Mouse (Mus musculus): ENCODE measurements around the gene Syngr4. TPM values are rescaled to one million over a fixed set of nuclear protein-coding genes. Genes with fewer than 3 reads are reported as not detected.
A peak's percentile ranks its signal among the peaks of the same experiment; 100 is the strongest.
"Not testable (repeated sequence)": the region's sequence is repeated elsewhere in the genome, so short reads cannot be mapped to it uniquely, and the experiment has no call there.

Gene Syngr4
- polyA plus RNA-seq, 1 experiment, result 2.7 TPM

DNA sequence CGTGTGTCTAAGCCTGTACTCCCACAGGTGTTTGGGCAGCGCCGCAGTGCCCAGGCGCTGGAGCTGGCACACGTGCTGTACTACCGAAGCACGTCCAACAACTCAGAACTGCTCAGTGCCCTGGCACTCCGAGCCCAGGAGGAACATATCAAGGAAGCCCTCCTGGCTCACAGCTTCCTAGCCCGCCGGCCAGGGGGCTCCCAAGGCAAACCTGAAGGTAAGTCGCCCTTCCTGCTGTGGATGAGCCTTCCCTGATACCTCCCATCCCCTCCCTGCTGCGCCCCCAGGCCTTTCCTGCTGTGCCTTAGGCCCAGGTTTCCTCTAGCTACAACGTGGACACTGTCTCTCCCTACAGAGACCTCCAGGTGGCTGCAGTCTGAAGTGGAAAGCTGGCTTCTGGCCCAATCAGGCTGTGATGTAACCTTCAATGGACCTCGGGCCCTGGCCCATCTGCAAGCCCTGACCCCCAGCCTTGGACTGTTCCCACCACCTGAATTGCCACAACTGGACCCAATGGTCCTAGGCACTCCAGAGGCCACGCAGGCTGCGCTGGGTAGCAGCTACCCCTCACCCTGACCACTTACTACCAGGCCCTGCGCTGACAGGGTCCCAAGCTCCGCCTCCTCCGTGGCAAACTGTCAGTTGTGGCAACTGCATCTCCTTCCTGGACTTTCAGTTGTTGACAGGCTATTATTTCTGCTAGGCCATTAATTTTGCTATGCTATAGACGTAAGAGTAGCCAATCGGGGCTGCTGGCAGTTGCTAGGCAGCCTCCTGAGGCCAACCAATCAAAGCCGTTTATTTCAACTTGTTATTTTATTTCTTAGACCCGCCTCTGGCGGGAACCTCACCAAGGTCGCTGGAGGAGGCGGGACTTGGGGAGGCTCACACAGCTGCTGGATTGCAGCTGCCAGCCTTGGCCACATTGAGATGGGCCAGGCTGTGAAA lies 19.8 kb upstream of the Syngr4 start:
- Histone ChIP-seq H3K4me3 (replicated peaks) (peak overlapping the region; percentile 86), H3K9me3 (no peaks in the 10 kb centered on the region), H3K27me3 (replicated peaks) (no peaks in the 10 kb centered on the region), H3K4me1 (peaks cover 55% of the 10 kb centered on the region), H3K36me3 (replicated peaks; ENCODE audit: low read length) (peaks cover 74% of the 10 kb centered on the region)
- TF ChIP-seq FLI1 (IDR thresholded peaks at IDR 0.05; ENCODE audit: low read length) (no peak), GATA1 (IDR thresholded peaks at IDR 0.05; ENCODE audit: borderline replicate concordance, low read length) (no peak)

DNA sequence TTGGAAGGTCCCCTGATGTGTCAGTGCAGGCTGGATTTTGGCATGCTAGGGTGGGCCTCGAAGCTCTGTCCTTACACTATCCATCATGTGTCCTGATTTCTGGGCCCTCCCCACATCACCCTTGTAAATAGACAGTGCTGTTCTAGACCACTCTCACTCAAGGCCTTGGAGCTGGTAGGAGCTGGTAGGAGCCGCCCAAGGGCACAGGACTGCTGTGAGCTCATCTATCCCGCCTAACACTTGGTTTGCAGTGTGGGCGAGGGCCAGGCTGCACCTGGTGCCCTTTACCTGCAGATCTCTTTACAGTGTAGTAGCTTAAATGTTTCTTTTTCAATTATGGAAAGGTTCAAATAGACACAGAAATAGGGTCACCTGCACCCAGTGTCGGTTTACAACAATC lies 18.5 kb upstream of the Syngr4 start:
- Histone ChIP-seq H3K27me3 (replicated peaks) (no peaks in the 10 kb centered on the region), H3K36me3 (replicated peaks; ENCODE audit: low read length) (peaks cover 86% of the 10 kb centered on the region), H3K4me3 (replicated peaks) (no peak overlapping the region), H3K9me3 (peaks cover under 1% of the 10 kb centered on the region; the same call in 1 of the 2 replicates), H3K4me1 (peaks cover 43% of the 10 kb centered on the region)
- TF ChIP-seq FLI1 (IDR thresholded peaks at IDR 0.05; ENCODE audit: low read length) (no peak), GATA1 (IDR thresholded peaks at IDR 0.05; ENCODE audit: borderline replicate concordance, low read length) (no peak)

DNA sequence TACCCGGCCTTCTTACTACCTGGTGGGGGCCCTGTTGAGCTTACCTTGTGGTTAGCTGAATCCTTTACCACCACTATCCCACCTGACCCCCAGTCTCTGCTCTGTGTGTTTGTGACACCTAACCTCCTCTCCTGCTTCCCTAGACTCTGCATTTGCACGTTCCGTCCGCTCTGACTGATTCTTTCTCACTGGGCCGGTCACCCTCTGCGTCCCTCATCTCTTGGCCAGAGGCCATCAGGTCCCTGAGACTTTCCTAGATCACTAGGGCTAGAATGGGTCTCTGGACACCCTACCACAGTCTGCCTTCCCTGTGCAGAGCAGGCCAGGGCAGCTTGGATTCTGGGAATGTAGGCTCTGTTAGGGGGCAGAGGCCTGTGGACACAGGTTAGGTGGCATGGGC lies 17.6 kb upstream of the Syngr4 start:
- H3K9me3 ChIP-seq, result peaks cover 9% of the 10 kb centered on the region; the same call in 1 of the 2 replicates
- no peak for TF ChIP-seq GATA1 (IDR thresholded peaks at IDR 0.05; ENCODE audit: borderline replicate concordance, low read length)
- peaks cover 86% of the 10 kb centered on the region for H3K36me3 ChIP-seq (replicated peaks; ENCODE audit: low read length)
- H3K4me3 ChIP-seq (replicated peaks), result no peak overlapping the region
- H3K27me3 ChIP-seq (replicated peaks), result no peaks in the 10 kb centered on the region
- peaks cover 43% of the 10 kb centered on the region for H3K4me1 ChIP-seq

DNA sequence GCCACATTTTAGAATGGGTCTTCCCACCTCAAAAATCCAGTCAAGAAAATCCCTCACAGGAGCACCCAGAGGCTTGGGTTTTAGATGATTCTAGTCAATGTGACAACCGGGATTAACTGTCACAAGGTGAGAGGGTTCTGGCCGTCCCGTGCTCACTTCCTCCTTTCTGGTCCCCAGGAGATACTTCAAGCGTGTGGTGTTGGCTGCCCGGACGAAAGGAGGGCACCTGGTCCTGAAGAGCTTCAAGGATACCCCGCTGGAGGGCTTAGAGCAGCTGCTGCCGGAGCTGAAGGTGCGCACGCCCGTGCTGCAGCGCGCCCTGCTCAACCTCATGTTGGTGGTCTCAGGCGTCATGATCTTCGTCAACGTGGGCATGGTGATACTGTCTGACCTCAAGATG lies 12.6 kb upstream of the Syngr4 start:
- H3K36me3 ChIP-seq (replicated peaks; ENCODE audit: low read length), result peaks cover 79% of the 10 kb centered on the region
- no peak for TF ChIP-seq GATA1 (IDR thresholded peaks at IDR 0.05; ENCODE audit: borderline replicate concordance, low read length)
- TF ChIP-seq FLI1 (IDR thresholded peaks at IDR 0.05; ENCODE audit: low read length), result no peak

DNA sequence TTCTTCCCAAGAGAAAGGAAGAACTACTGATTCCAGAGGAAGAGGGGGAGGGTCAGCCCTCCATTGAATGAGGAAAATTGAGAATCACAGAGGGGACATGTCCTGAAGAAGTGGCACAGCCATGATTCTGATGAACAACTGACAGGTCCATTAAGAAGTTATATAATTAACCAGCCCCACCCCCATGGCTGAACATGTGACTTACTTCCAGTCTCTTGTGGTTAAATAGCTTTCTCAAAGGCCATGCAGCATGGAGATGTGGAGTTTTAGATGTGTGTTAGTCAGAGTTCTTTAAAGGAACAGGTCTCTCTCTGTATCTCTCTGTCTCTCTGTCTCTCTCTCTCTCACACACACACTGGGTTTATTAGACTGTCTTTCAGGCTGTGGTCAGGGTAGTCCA lies 11.9 kb upstream of the Syngr4 start:
- Histone ChIP-seq H3K9me3 (peaks cover 9% of the 10 kb centered on the region; the same call in 1 of the 2 replicates), H3K4me3 (replicated peaks) (no peak overlapping the region), H3K4me1 (peaks cover 38% of the 10 kb centered on the region), H3K27me3 (replicated peaks) (no peaks in the 10 kb centered on the region), H3K36me3 (replicated peaks; ENCODE audit: low read length) (peaks cover 71% of the 10 kb centered on the region)
- TF ChIP-seq GATA1 (IDR thresholded peaks at IDR 0.05; ENCODE audit: borderline replicate concordance, low read length) (no peak), FLI1 (IDR thresholded peaks at IDR 0.05; ENCODE audit: low read length) (no peak)

More for the DNA sequence above, 12.6 kb upstream of the Syngr4 start:
- no peaks in the 10 kb centered on the region for H3K27me3 ChIP-seq (replicated peaks)
- no peak overlapping the region for H3K4me3 ChIP-seq (replicated peaks)
- peaks cover 9% of the 10 kb centered on the region; the same call in 1 of the 2 replicates for H3K9me3 ChIP-seq
- H3K4me1 ChIP-seq, result peaks cover 38% of the 10 kb centered on the region

DNA sequence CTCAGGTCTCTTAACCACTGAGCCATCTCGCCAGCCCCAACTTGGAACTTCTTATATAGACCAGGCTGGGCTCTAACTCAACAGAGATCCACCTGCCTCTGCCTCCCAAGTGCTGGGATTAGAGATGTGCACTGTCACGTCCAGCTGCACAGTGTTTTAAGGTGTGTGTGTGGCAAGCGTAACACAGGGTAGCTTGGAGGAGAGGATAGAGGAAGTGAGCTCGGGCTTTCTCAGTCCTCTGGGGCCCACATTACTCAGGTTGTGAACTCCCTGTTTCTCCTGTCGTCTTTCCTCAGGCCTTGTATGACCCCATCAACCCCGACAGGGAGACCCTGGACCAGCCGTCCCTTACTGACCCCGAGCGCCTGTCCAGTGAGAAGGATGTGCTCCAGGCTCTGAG lies 10.1 kb upstream of the Syngr4 start:
- Histone ChIP-seq H3K4me3 (replicated peaks) (no peak overlapping the region), H3K9me3 (peaks cover 9% of the 10 kb centered on the region; the same call in 1 of the 2 replicates), H3K4me1 (peaks cover 40% of the 10 kb centered on the region), H3K27me3 (replicated peaks) (no peaks in the 10 kb centered on the region), H3K36me3 (replicated peaks; ENCODE audit: low read length) (peaks cover 57% of the 10 kb centered on the region)
- TF ChIP-seq GATA1 (IDR thresholded peaks at IDR 0.05; ENCODE audit: borderline replicate concordance, low read length) (no peak), FLI1 (IDR thresholded peaks at IDR 0.05; ENCODE audit: low read length) (no peak)

DNA sequence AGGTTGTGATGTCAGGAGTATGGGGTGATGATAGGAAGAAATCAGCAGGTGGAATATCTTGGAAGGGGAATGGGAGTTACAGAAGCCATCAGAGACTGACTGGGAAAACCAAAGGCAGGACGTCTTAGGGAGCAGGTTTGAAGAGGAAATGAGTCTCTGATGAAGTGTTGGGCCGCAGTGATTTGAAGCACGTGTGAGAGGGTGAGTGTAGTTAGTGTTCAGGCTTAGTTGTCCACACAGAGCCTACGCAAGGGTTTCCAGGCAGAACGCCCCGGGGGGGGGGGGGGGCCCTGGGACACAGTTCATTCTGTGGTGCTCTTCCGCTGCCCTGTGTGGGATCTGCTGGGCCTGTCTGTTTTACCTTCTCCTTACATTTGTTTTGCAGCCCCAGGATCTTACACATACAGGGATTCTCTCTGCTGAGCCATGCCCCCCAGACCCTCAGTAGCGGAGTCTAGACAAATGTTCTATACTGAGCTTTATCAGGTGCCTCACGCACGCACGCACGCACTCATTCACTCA lies 6.0 kb upstream of the Syngr4 start:
- H3K9me3 ChIP-seq, result no peaks in the 10 kb centered on the region
- H3K27me3 ChIP-seq (replicated peaks), result no peaks in the 10 kb centered on the region
- TF ChIP-seq FLI1 (IDR thresholded peaks at IDR 0.05; ENCODE audit: low read length) (no peak), GATA1 (IDR thresholded peaks at IDR 0.05; ENCODE audit: borderline replicate concordance, low read length) (no peak)
- peaks cover 30% of the 10 kb centered on the region for H3K4me1 ChIP-seq
- peaks cover 33% of the 10 kb centered on the region for H3K36me3 ChIP-seq (replicated peaks; ENCODE audit: low read length)
- no peak overlapping the region for H3K4me3 ChIP-seq (replicated peaks)

DNA sequence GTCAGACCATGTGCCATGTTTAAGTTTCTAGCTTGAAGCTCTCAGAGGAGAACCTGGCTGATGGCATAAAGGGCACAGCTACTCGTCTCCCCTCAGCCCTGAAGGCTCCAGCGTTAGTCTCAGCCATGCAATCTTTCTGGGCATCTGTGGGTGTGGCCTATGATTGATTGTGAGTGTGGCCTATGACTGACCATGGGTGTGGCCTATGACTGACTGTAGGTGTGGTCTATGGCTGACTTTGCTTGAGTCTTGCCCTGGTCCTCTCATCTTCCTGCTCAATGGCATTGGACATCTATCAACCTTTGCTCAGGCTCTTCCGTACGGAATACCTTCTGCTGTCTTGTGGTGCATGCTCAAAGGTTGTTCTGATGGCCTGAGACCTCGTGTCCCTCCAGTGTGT lies 5.0 kb upstream of the Syngr4 start:
- Histone ChIP-seq H3K9me3 (no peaks in the 10 kb centered on the region), H3K36me3 (replicated peaks; ENCODE audit: low read length) (peaks cover 25% of the 10 kb centered on the region), H3K27me3 (replicated peaks) (no peaks in the 10 kb centered on the region), H3K4me3 (replicated peaks) (no peak overlapping the region), H3K4me1 (peaks cover 34% of the 10 kb centered on the region)
- TF ChIP-seq GATA1 (IDR thresholded peaks at IDR 0.05; ENCODE audit: borderline replicate concordance, low read length), result no peak
- TF ChIP-seq FLI1 (IDR thresholded peaks at IDR 0.05; ENCODE audit: low read length), result no peak

DNA sequence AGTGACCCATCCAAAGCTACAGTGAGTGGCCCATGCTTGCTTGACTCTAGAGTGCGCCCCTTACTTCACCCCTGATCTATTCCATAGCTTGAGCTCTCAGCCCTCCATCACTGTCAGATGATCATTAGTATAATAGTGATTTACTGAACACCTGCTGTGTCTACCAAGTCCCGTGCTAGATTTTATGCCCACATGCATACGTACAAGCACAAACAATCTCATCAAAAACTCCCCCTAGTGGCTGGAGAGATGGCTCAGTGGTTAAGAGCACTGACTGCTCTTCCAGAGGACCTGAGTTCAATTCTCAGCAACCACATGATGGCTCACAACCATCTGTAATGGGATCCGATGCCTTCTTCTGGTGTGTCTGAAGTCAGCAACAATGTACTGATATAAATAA lies 1.6 kb upstream of the Syngr4 start:
- peaks cover 41% of the 10 kb centered on the region for H3K4me1 ChIP-seq
- peaks cover 14% of the 10 kb centered on the region for H3K36me3 ChIP-seq (replicated peaks; ENCODE audit: low read length)
- H3K4me3 ChIP-seq (replicated peaks), result peak overlapping the region; percentile 94
- not testable (repeated sequence) for H3K27me3 ChIP-seq (replicated peaks); H3K9me3 ChIP-seq

DNA sequence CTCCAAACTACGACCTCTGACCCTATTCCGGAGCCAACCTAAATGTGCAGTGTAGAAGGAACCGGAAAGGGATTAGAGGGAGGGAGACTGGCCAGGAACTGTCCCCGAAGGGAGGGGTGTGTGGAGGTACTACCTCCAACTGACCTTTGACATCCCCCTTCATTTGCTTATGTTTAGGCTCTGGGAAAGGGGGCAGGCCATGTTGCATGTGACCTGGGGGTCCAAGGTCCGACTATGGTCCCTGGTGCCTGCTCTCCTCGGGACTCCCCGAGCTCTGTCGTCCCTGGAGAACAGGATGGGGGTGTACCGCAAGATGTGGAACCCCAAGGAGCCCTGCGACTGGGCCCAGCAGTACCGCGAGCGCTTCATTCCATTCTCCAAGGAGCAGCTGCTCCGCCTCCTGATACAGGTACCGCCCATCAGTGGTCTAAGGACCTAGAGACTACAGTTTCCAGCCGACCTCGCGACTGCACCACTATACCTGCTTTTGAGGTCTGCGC lies 794 bp upstream of the Syngr4 start:
- peaks cover 14% of the 10 kb centered on the region for H3K36me3 ChIP-seq (replicated peaks; ENCODE audit: low read length)
- H3K4me3 ChIP-seq (replicated peaks), result peak overlapping the region; percentile 94
- H3K4me1 ChIP-seq, result peaks cover 47% of the 10 kb centered on the region
- H3K9me3 ChIP-seq, result 0 out of 2 replicates have a peak, but pooled peaks cover 3% of the 10 kb centered on the region
- H3K27me3 ChIP-seq (replicated peaks), result peaks cover 8% of the 10 kb centered on the region
- TF ChIP-seq FLI1 (IDR thresholded peaks at IDR 0.05; ENCODE audit: low read length) (no peak), GATA1 (IDR thresholded peaks at IDR 0.05; ENCODE audit: borderline replicate concordance, low read length) (no peak)
